Mouse (Mus musculus): ENCODE results near the gene Nek8.

DNA sequence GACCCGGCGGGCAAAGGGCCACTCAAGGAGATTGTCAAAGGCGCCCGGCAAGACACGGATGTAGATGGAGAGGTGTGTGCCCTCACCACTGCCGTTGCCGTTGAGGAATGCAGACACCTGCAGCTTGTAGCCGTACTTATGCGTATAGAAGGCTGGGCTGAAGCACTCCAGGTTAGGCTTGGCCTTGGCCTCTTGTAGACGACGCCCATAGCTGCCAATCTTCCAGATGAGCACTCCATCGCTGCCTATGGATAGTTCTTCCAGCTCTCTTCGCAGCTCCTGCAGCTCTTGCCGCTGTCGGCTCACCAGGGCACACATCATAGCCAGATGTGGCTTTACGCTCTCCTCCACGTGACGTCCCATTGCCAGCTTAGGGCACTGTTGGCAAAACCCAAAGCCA, 16.3 kb downstream of the Nek8 start:
- TF ChIP-seq CTCF (IDR thresholded peaks at IDR 0.05; ENCODE audit: borderline replicate concordance, insufficient read depth, low read length) (no peak), POLR2A (IDR thresholded peaks at IDR 0.05; ENCODE audit: low read depth, low read length) (no peak)

All from embryonic fibroblast, embryonic 13.5 days (primary cell).